Mouse (Mus musculus) cerebellum, adult 9-11 months (tissue): Measurements from ENCODE around the gene I0C0044D17Rik.
"Not testable (repeated sequence)": the region's sequence is repeated elsewhere in the genome, so short reads cannot be mapped to it uniquely, and the experiment has no call there.

Experiments
- DNase-seq: peaks from one replicate; pipeline ENCODE4 v3.0.0; 2022

Gene I0C0044D17Rik

GRCm38 (mm10) chr4:98823740-98824139, at the start of gene I0C0044D17Rik:
Gene I0C0044D17Rik, minus strand, starts transcription at chr4:98823840.
- DNase-seq, result not testable (repeated sequence)

- no peak for DNase-seq
Measured at GRCm38 (mm10) chr4:98865386-98866237, 42.0 kb upstream of the I0C0044D17Rik start.

GRCm38 (mm10) chr4:98864546-98864945, 40.9 kb upstream of the I0C0044D17Rik start:
- DNase-seq, result no peak

GRCm38 (mm10) chr4:98864094-98864493, 40.5 kb upstream of the I0C0044D17Rik start:
- DNase-seq, result no peak

GRCm38 (mm10) chr4:98863451-98863850, 39.8 kb upstream of the I0C0044D17Rik start:
- DNase-seq, result no peak

GRCm38 (mm10) chr4:98858151-98858855, 34.7 kb upstream of the I0C0044D17Rik start:
- DNase-seq, result no peak

- DNase-seq, result no peak
Measured at GRCm38 (mm10) chr4:98857037-98857648, 33.5 kb upstream of the I0C0044D17Rik start.

GRCm38 (mm10) chr4:98853926-98854325, 30.3 kb upstream of the I0C0044D17Rik start:
- no peak for DNase-seq

GRCm38 (mm10) chr4:98850485-98850884, 26.8 kb upstream of the I0C0044D17Rik start:
- DNase-seq, result not testable (repeated sequence)

- DNase-seq, result no peak
Measured at GRCm38 (mm10) chr4:98847120-98847885, 23.7 kb upstream of the I0C0044D17Rik start.

- DNase-seq, result no peak
Measured at GRCm38 (mm10) chr4:98846396-98846795, 22.8 kb upstream of the I0C0044D17Rik start.

- no peak for DNase-seq
Measured at GRCm38 (mm10) chr4:98845687-98846125, 22.1 kb upstream of the I0C0044D17Rik start.

GRCm38 (mm10) chr4:98845201-98845600, 21.6 kb upstream of the I0C0044D17Rik start:
- DNase-seq, result no peak

- DNase-seq, result no peak
Measured at GRCm38 (mm10) chr4:98843906-98844597, 20.4 kb upstream of the I0C0044D17Rik start.

GRCm38 (mm10) chr4:98841251-98841650, 17.6 kb upstream of the I0C0044D17Rik start:
- not testable (repeated sequence) for DNase-seq

GRCm38 (mm10) chr4:98840526-98840925, 16.9 kb upstream of the I0C0044D17Rik start:
- DNase-seq, result no peak

GRCm38 (mm10) chr4:98838913-98839312, 15.3 kb upstream of the I0C0044D17Rik start:
- DNase-seq, result no peak

GRCm38 (mm10) chr4:98837715-98838505, 14.3 kb upstream of the I0C0044D17Rik start:
- DNase-seq, result no peak

- DNase-seq, result no peak
Measured at GRCm38 (mm10) chr4:98836519-98836918, 12.9 kb upstream of the I0C0044D17Rik start.

- no peak for DNase-seq
Measured at GRCm38 (mm10) chr4:98834782-98835181, 11.1 kb upstream of the I0C0044D17Rik start.

GRCm38 (mm10) chr4:98831726-98832125, 8.1 kb upstream of the I0C0044D17Rik start:
- no peak for DNase-seq
